19 mouse cellular contexts compared by ENCODE assay signal in the genomic region with DNA sequence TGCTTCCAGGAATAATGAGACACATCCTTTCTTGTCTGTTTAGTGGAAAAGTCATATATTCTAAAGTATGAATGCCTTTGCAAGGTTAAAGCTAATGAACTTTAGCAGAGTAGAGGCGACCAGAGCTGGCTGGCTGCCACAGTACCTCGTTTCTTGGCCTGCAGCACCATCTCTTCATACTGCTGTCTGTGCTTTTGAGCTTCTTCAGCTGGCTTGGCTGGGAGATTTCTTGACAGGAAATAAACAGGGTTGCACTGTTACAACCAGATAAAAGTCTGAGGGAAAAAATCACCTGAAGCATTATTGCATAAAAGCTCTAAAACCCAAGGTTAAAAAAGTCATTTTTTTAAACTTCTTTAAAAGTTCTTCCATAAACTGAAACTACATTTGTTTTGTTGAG. TPM values are rescaled to one million over a fixed set of nuclear protein-coding genes. Genes with fewer than 3 reads are reported as not detected.
DNase-seq lines count a peak whose midpoint lies in the region; ATAC-seq and TF ChIP-seq lines count a peak whose summit lies in the region.
"Had no signal": no experiment of that assay in that cellular context is flagged by ENCODE, and none has a peak within 500 bp of the region (broad histone marks: within the 10 kb centered on the region; RNA-seq: fewer than 3 reads in every experiment).

No protein-coding gene starts in this region.

- H3K4me1 ChIP-seq in heart, embryonic 16.5 days (ENCODE audit: control insufficient read depth, insufficient read depth, low read length): peaks cover 10% of the 10 kb centered on the region
- peaks cover 1% of the 10 kb centered on the region; the same call in 1 of the 2 replicates for H3K4me1 ChIP-seq in heart, adult 2 months (ENCODE audit: control insufficient read depth, insufficient read depth, low read length)
- no peaks in the 10 kb centered on the region for H3K4me1 ChIP-seq in lung, postnatal 0 days (ENCODE audit: insufficient read depth, low read depth, low read length)
- H3K4me1 ChIP-seq: embryonic facial prominence, embryonic 13.5 days; forebrain, embryonic 12.5 days had no signal

- peak overlapping the region; percentile 56 for H3K27ac ChIP-seq in heart, embryonic 16.5 days (ENCODE audit: low read length)
- H3K27ac ChIP-seq in heart, adult 2 months: no peak overlapping the region
- H3K27ac ChIP-seq in lung, postnatal 0 days (ENCODE audit: low read length): no peak overlapping the region
- H3K27ac ChIP-seq: embryonic facial prominence, embryonic 13.5 days; forebrain, embryonic 12.5 days; liver, embryonic 15.5 days; midbrain, embryonic 15.5 days had no signal

- intact Hi-C loops in heart, adult 2 months (cut with DNase I): no loop called here

- no peak for ATAC-seq in heart, embryonic 16.5 days (replicated peaks; ENCODE audit: extremely low read depth, insufficient read depth, low FRiP score)
- ATAC-seq in lung, postnatal 0 days: no peak
- ATAC-seq in erythroid progenitor cell, adult 5-6 weeks (replicated peaks; ENCODE audit: low FRiP score, poor library complexity, severe bottlenecking): no peak
- ATAC-seq: activated CD4-positive, CD25-positive, alpha-beta regulatory T cell, adult 4 months; inflammation-experienced regulatory T-cells, adult 6 months; midbrain, embryonic 15.5 days had no signal

- no peak for TF ChIP-seq EP300 in heart, adult 2 months (IDR thresholded peaks at IDR 0.05; ENCODE audit: insufficient read depth, low read depth, low read length)
- TF ChIP-seq EP300 in lung, postnatal 0 days (IDR thresholded peaks at IDR 0.05): no peak

- H3K4me2 ChIP-seq in heart, embryonic 16.5 days (ENCODE audit: low read depth, low read length): no peak overlapping the region
- no peak overlapping the region for H3K4me2 ChIP-seq in lung, postnatal 0 days (replicated peaks; ENCODE audit: low read depth, low read length)
- H3K4me2 ChIP-seq: embryonic facial prominence, embryonic 13.5 days; forebrain, embryonic 12.5 days; liver, embryonic 15.5 days; midbrain, embryonic 15.5 days had no signal

- H3K9ac ChIP-seq in heart, embryonic 16.5 days (ENCODE audit: low read length): no peak overlapping the region
- H3K9ac ChIP-seq in heart, adult 2 months (ENCODE audit: low read depth, low read length): no peak overlapping the region
- no peak overlapping the region for H3K9ac ChIP-seq in lung, postnatal 0 days (replicated peaks; ENCODE audit: low read depth)
- H3K9ac ChIP-seq: embryonic facial prominence, embryonic 13.5 days; forebrain, embryonic 12.5 days; liver, embryonic 15.5 days; midbrain, embryonic 15.5 days had no signal

- no peak for TF ChIP-seq POLR2A in heart, adult 2 months (IDR thresholded peaks at IDR 0.05; ENCODE audit: insufficient read depth, low read depth, low read length)

- no peaks in the 10 kb centered on the region for H3K9me3 ChIP-seq in heart, embryonic 16.5 days (replicated peaks; ENCODE audit: control insufficient read depth, low read length)
- no peaks in the 10 kb centered on the region for H3K9me3 ChIP-seq in lung, postnatal 0 days (ENCODE audit: low read length)
- H3K9me3 ChIP-seq: embryonic facial prominence, embryonic 13.5 days; forebrain, embryonic 12.5 days; G1E; liver, embryonic 15.5 days; midbrain, embryonic 15.5 days had no signal

- WGBS in heart, embryonic 16.5 days: 39% methylated on average over 2 of the region's 2 CpGs
- 11% methylated on average over 2 of the region's 2 CpGs for WGBS in heart, adult 2 months
- 39% methylated on average over 2 of the region's 2 CpGs for WGBS in lung, postnatal 0 days

- no peak for DNase-seq in heart, adult 2 months
- DNase-seq in lung, postnatal 0 days (ENCODE audit: low spot score): peak; percentile 11
- no peak for DNase-seq in lung, adult 18-20 months
- peak; percentile 50 for DNase-seq in heart, postnatal 4 days
- DNase-seq in lung, postnatal 14 days: peak; percentile 26
- DNase-seq in layer of hippocampus, adult 8-10 months (ENCODE audit: low spot score in 2 of 2): no peak
- DNase-seq: cerebellum, adult 11 months; cerebellum, postnatal 36 days; left cerebral cortex, postnatal 4 days; right cerebral cortex, postnatal 4 days had no signal

- no peaks in the 10 kb centered on the region for H3K27me3 ChIP-seq in heart, embryonic 16.5 days (ENCODE audit: control insufficient read depth, insufficient read depth, low read length)
- H3K27me3 ChIP-seq in heart, adult 2 months (ENCODE audit: control insufficient read depth, insufficient read depth, low read length): no peaks in the 10 kb centered on the region
- H3K27me3 ChIP-seq in lung, postnatal 0 days (replicated peaks; ENCODE audit: insufficient read depth, low read length): no peaks in the 10 kb centered on the region
- H3K27me3 ChIP-seq: embryonic facial prominence, embryonic 13.5 days; forebrain, embryonic 12.5 days; liver, embryonic 15.5 days; midbrain, embryonic 15.5 days had no signal

- H3K4me3 ChIP-seq in heart, embryonic 16.5 days (ENCODE audit: low read length): no peak overlapping the region
- no peak overlapping the region for H3K4me3 ChIP-seq in heart, adult 2 months
- H3K4me3 ChIP-seq in lung, postnatal 0 days (ENCODE audit: low read depth, low read length): no peak overlapping the region
- H3K4me3 ChIP-seq: embryonic facial prominence, embryonic 13.5 days; forebrain, embryonic 12.5 days; liver, embryonic 15.5 days; midbrain, embryonic 15.5 days had no signal

- H3K36me3 ChIP-seq in heart, embryonic 16.5 days (ENCODE audit: control insufficient read depth, insufficient read depth): peaks cover 24% of the 10 kb centered on the region
- no peaks in the 10 kb centered on the region for H3K36me3 ChIP-seq in heart, adult 2 months (ENCODE audit: control insufficient read depth, insufficient read depth, low read length)
- no peaks in the 10 kb centered on the region for H3K36me3 ChIP-seq in lung, postnatal 0 days (ENCODE audit: insufficient read depth, low read length)

- no peaks in the 10 kb centered on the region; the same call in 1 of the 2 replicates for H3K79me2 ChIP-seq in heart, adult 2 months (replicated peaks; ENCODE audit: control insufficient read depth, insufficient read depth, low read length)

- no peak for TF ChIP-seq CTCF in heart, adult 2 months (IDR thresholded peaks at IDR 0.05)
- TF ChIP-seq CTCF in lung, postnatal 0 days (IDR thresholded peaks at IDR 0.05): no peak

RNA-seq across cellular contexts. Expression of a gene that starts 38.4 kb away (rescaled TPM):
- polyA plus RNA-seq in heart, embryonic 16.5 days (2015; fragmentation: Nextera tagmentation; extraction: Ambion mirVana): 0.37 TPM in 2 replicates
- total RNA-seq in heart, adult 2 months (2021): under 1 TPM; 0.21 to 0.39 TPM
- 0.09 and 0.14 TPM in 2 replicates for polyA plus RNA-seq in heart, adult 2 months (2012; rRNA removed)
- 2.1 and 2.8 TPM in 2 replicates for polyA plus RNA-seq in lung, postnatal 0 days (2015; fragmentation: Nextera tagmentation; extraction: Ambion mirVana)
- under 1 TPM; 0.19 to 0.23 TPM for total RNA-seq in heart, postnatal 4 days (2021)
- 1 to 10 TPM in 3 of 4 experiments, under 1 TPM in 1; 0.87 to 1.7 (median 1.2) TPM for total RNA-seq in layer of hippocampus, adult 8-10 months (2022)
- 1.7 and 2.9 TPM in 2 replicates for total RNA-seq in erythroid progenitor cell, adult 5-6 weeks (2015; ENCODE audit: low replicate concordance)
- 1.8 and 2.7 TPM in 2 replicates for total RNA-seq in erythroid progenitor cell, adult 5-6 weeks (2017; ENCODE audit: low replicate concordance)
- polyA plus RNA-seq: activated CD4-positive, CD25-positive, alpha-beta regulatory T cell, adult 4 months had no signal

RNA-seq across cellular contexts. Expression of a gene that starts 38.7 kb away (rescaled TPM):
- polyA plus RNA-seq in heart, embryonic 16.5 days (2015; fragmentation: Nextera tagmentation; extraction: Ambion mirVana): 1.7 TPM in 2 replicates
- 10 to 100 TPM; 13.5 to 16.9 TPM for total RNA-seq in heart, adult 2 months (2021)
- polyA plus RNA-seq in heart, adult 2 months (2012; rRNA removed): 8.5 and 11.5 TPM in 2 replicates
- 1.9 and 2.2 TPM in 2 replicates for polyA plus RNA-seq in lung, postnatal 0 days (2015; fragmentation: Nextera tagmentation; extraction: Ambion mirVana)
- total RNA-seq in heart, postnatal 4 days (2021): 10 to 100 TPM; 18.9 to 21.3 TPM
- total RNA-seq in layer of hippocampus, adult 8-10 months (2022): 10 to 100 TPM; 35.2 to 37.2 (median 36.3) TPM
- 10.5 and 13.8 TPM in 2 replicates for total RNA-seq in erythroid progenitor cell, adult 5-6 weeks (2015; ENCODE audit: low replicate concordance)
- total RNA-seq in erythroid progenitor cell, adult 5-6 weeks (2017; ENCODE audit: low replicate concordance): 7.6 and 16.3 TPM in 2 replicates

RNA-seq across cellular contexts. Expression of a gene that starts 58.0 kb away (rescaled TPM):
- 65.3 and 68.4 TPM in 2 replicates for polyA plus RNA-seq in heart, embryonic 16.5 days (2015; fragmentation: Nextera tagmentation; extraction: Ambion mirVana)
- total RNA-seq in heart, adult 2 months (2021): 10 to 100 TPM; 52.1 to 64.3 TPM
- polyA plus RNA-seq in heart, adult 2 months (2012; rRNA removed): 29.8 and 35.5 TPM in 2 replicates
- 35.1 and 35.8 TPM in 2 replicates for polyA plus RNA-seq in lung, postnatal 0 days (2015; fragmentation: Nextera tagmentation; extraction: Ambion mirVana)
- total RNA-seq in heart, postnatal 4 days (2021): 10 to 100 TPM; 58.3 to 61.5 TPM
- total RNA-seq in layer of hippocampus, adult 8-10 months (2022): 10 to 100 TPM; 20.7 to 22.7 (median 21.3) TPM
- 11.2 and 13.8 TPM in 2 replicates for total RNA-seq in erythroid progenitor cell, adult 5-6 weeks (2015; ENCODE audit: low replicate concordance)
- 12.8 and 19.0 TPM in 2 replicates for total RNA-seq in erythroid progenitor cell, adult 5-6 weeks (2017; ENCODE audit: low replicate concordance)

Comparison
In these comparisons a context has a peak if more than half of its experiments do, and no peak if none do; other contexts are left out.
1. DNase-seq: peak in lung, postnatal 0 days (single experiment), heart, postnatal 4 days (single experiment) and lung, postnatal 14 days (single experiment); none in heart, adult 2 months (0 of 2), lung, adult 18-20 months (0 of 2) and layer of hippocampus, adult 8-10 months (0 of 2).